Mouse (Mus musculus): ENCODE measurements around the gene Tspan4. TPM values are rescaled to one million over a fixed set of nuclear protein-coding genes. Genes with fewer than 3 reads are reported as not detected.
A peak's percentile ranks its signal among the peaks of the same experiment; 100 is the strongest.

Gene Tspan4
- polyA plus RNA-seq, 1 experiment = 109 TPM

DNA sequence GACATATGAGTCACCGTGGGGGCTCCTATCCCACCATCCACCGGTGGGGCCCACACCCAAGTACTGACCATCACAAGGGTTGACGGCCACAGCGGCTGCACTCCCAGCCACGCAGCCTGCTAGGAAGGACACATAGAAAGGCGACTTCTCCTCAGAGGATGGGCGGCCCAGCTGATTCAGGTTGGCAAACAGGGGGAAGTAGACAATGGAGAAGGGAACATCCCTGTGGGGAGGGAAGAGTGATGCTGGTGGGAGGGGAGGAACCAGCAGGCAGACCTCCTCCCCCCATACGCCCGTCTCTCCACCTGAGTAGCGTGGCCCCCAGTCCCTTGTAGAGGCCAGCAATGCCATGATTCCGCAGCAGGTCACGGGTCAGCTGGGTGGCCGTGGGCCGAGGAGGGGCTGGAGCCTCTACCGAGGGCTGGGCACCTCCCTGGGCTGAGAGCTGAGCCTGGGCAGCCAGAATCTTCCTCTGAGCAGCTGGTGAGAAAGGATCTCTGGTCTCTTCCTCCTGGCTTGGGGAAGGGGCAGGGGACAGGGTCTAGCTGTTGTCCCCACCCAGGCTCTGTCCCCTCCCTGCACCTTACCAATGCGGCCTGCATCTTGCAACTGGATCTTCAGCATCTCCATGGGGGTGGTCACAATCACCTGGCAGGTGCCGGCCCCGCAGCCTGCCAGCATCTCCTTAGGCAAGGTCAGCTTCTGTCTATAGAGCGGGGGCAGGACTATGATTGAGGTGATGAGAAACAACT, 43.4 kb upstream of the Tspan4 start:
- Histone ChIP-seq H3K4me1 (ENCODE audit: control insufficient read depth, insufficient read depth, insufficient read length) (peaks cover 21% of the 10 kb centered on the region; the same call in 1 of the 2 replicates), H3K27me3 (ENCODE audit: control insufficient read depth, insufficient read depth, low read length) (no peaks in the 10 kb centered on the region), H3K4me3 (ENCODE audit: extremely low read depth, insufficient read depth, insufficient read length) (no peak overlapping the region), H3K27ac (ENCODE audit: insufficient read depth, low read length) (no peak overlapping the region), H3K36me3 (ENCODE audit: control insufficient read depth, insufficient read depth, low read length) (peaks cover 19% of the 10 kb centered on the region)
- TF ChIP-seq POLR2A (IDR thresholded peaks at IDR 0.05; ENCODE audit: low read depth, low read length) (no peak), CTCF (IDR thresholded peaks at IDR 0.05; ENCODE audit: extremely low read depth, insufficient read depth, insufficient read length, insufficient replicate concordance) (no peak)
- DNase-seq (ENCODE audit: low read depth in 1 of 2, low spot score in 2 of 2) = no peak
- WGBS = 96% methylated on average over 19 of the region's 19 CpGs

DNA sequence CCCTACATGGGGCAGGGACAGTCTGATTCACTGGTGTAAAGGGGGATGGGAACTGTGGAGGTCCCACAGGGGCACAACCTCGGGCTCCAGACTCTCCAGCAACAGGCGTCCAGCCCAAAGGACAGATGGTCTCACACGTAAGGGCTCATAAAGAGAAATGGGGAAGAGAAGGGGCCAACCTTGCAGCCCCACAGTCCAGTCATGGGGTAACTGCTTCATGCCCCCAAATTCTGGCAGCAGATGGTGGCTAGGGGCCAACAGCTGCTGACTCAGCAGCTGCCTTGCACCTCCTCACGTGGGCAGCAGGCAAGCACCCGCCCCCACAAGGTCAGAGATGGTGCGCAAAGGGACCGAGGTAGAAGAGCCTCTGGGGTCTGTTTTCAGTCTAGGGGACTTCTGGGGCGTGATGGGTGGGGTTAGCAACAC, 42.8 kb upstream of the Tspan4 start:
- Histone ChIP-seq H3K36me3 (ENCODE audit: control insufficient read depth, insufficient read depth, low read length) (peaks cover 19% of the 10 kb centered on the region), H3K4me1 (ENCODE audit: control insufficient read depth, insufficient read depth, insufficient read length) (peaks cover 22% of the 10 kb centered on the region; the same call in 1 of the 2 replicates), H3K4me3 (ENCODE audit: extremely low read depth, insufficient read depth, insufficient read length) (no peak overlapping the region), H3K27me3 (ENCODE audit: control insufficient read depth, insufficient read depth, low read length) (no peaks in the 10 kb centered on the region), H3K27ac (ENCODE audit: insufficient read depth, low read length) (no peak overlapping the region)
- WGBS = 77% methylated on average over 8 of the region's 8 CpGs
- TF ChIP-seq CTCF (IDR thresholded peaks at IDR 0.05; ENCODE audit: extremely low read depth, insufficient read depth, insufficient read length, insufficient replicate concordance) = no peak
- TF ChIP-seq POLR2A (IDR thresholded peaks at IDR 0.05; ENCODE audit: low read depth, low read length) = no peak
- no peak for DNase-seq (ENCODE audit: low read depth in 1 of 2, low spot score in 2 of 2)

DNA sequence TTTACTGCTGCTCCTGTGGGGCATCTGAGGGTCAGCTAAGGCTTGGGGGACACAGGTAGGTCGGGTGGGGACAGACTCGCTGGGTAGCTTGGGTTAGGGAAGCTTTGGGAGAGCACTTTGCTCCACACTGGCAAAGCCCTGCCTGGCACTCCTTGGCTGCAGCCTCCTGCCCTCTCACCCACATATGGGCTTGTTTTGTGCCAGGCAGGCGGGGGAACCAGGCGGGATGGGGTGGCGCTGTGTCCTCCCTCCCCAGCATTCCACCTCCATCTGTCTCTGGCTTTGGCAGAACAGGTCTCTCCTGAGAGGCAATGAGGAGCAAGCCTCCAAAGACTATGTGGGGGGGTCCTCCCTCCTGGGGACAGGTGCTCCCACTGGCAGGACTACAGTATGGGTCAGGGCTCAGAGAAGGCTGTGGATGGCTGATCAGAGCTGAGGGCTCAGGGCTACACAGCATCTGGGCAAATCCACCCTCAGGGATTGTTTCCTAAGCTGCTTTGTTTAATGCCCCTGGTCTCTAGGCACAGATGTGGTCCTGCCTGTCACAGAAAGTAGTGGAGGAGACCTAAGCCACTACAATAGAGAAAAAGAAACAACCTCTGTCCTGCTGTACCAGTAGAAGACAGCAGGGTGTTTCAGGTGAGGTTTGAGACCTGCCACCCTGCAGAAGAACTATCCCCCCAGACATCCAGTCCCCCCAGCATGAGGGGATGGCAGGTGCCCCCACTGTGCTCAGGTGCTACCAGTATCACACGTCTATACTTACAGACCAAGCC, 42.1 kb upstream of the Tspan4 start:
- Histone ChIP-seq H3K36me3 (ENCODE audit: control insufficient read depth, insufficient read depth, low read length) (peaks cover 19% of the 10 kb centered on the region), H3K4me1 (ENCODE audit: control insufficient read depth, insufficient read depth, insufficient read length) (peaks cover 24% of the 10 kb centered on the region; the same call in 1 of the 2 replicates), H3K27ac (ENCODE audit: insufficient read depth, low read length) (no peak overlapping the region), H3K4me3 (ENCODE audit: extremely low read depth, insufficient read depth, insufficient read length) (no peak overlapping the region), H3K27me3 (ENCODE audit: control insufficient read depth, insufficient read depth, low read length) (no peaks in the 10 kb centered on the region)
- 93% methylated on average over 6 of the region's 6 CpGs for WGBS
- no peak for DNase-seq (ENCODE audit: low read depth in 1 of 2, low spot score in 2 of 2)
- TF ChIP-seq POLR2A (IDR thresholded peaks at IDR 0.05; ENCODE audit: low read depth, low read length) = no peak
- no peak for TF ChIP-seq CTCF (IDR thresholded peaks at IDR 0.05; ENCODE audit: extremely low read depth, insufficient read depth, insufficient read length, insufficient replicate concordance)

DNA sequence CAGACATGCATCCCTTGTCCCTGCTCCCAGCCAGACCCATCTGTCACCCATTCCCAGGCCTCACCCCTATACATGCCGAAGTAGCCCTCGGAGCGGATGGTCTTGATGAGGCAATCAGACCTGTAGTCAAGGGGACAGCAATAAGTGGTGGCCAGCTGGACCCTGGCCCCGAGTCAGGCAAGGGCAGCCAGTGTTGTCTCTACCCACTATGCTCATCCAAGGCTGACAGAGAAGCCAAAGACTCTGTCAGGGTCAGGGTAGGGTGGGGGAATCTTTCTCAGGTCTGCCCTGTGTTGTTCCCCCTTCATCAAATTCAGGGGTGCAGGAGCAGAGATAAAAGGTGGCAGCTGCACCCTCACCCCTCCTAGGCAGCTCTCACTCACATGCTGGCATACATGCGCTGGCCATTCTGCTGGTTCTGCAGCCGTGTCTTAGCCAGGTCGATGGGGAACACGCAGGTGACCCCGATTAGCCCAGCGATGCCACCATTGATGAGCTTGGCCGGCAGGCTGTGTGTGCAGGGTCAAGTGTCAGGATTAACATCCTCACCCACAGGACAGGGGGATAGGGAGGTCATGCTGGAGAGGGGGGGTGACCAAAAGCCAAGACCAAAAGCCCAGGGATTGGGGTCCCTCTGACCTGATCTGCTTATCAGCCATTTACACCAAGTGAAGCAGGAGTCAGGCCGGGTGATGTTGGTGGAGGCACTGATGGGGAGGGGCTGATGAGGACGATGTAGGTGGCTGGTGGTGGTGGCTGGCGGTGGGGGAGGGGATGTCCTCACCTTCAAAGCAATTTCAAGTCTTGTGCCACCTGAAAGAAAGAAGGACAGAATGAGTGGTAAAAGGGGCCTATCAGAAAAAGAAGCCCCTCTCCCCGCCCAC, 41.3 kb upstream of the Tspan4 start:
- TF ChIP-seq CTCF (IDR thresholded peaks at IDR 0.05; ENCODE audit: extremely low read depth, insufficient read depth, insufficient read length, insufficient replicate concordance) (no peak), POLR2A (IDR thresholded peaks at IDR 0.05; ENCODE audit: low read depth, low read length) (no peak)
- H3K36me3 ChIP-seq (ENCODE audit: control insufficient read depth, insufficient read depth, low read length) = peaks cover 19% of the 10 kb centered on the region

DNA sequence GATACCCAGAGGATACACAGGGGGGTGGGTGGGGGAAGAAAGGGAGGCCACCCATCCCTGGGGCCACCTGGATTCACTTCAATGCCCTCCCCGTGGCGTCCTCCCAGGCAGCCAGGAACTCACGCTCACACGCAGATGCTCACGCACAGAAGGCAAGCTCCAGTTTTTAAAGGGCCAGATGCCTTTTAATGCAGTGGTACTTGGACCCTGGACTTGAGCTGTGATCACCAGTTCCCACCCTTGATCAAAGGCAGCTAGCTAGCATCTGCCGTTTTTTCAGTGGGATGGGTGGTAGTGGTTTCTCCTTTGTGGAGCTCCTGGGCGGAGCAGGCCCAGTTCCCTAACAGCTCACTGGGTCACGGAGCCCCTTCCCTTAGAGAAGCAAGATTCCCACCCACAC, 40.6 kb upstream of the Tspan4 start:
- TF ChIP-seq CTCF (IDR thresholded peaks at IDR 0.05; ENCODE audit: extremely low read depth, insufficient read depth, insufficient read length, insufficient replicate concordance) (no peak), POLR2A (IDR thresholded peaks at IDR 0.05; ENCODE audit: low read depth, low read length) (no peak)
- no peaks in the 10 kb centered on the region for H3K27me3 ChIP-seq (ENCODE audit: control insufficient read depth, insufficient read depth, low read length)
- H3K4me3 ChIP-seq (ENCODE audit: extremely low read depth, insufficient read depth, insufficient read length) = peak overlapping the region; percentile 63; the same call in 1 of the 2 replicates
- H3K36me3 ChIP-seq (ENCODE audit: control insufficient read depth, insufficient read depth, low read length) = peaks cover 19% of the 10 kb centered on the region
- 26% methylated on average over 8 of the region's 8 CpGs for WGBS
- peak in 1 of 2 experiments; percentile 3 for DNase-seq (ENCODE audit: low read depth in 1 of 2, low spot score in 2 of 2)
- H3K4me1 ChIP-seq (ENCODE audit: control insufficient read depth, insufficient read depth, insufficient read length) = peaks cover 24% of the 10 kb centered on the region; the same call in 1 of the 2 replicates
- H3K27ac ChIP-seq (ENCODE audit: insufficient read depth, low read length) = no peak overlapping the region; the same call in 1 of the 2 replicates

More for the DNA sequence above, 41.3 kb upstream of the Tspan4 start:
- no peak overlapping the region for H3K4me3 ChIP-seq (ENCODE audit: extremely low read depth, insufficient read depth, insufficient read length)
- no peaks in the 10 kb centered on the region for H3K27me3 ChIP-seq (ENCODE audit: control insufficient read depth, insufficient read depth, low read length)
- H3K27ac ChIP-seq (ENCODE audit: insufficient read depth, low read length) = no peak overlapping the region
- peaks cover 24% of the 10 kb centered on the region; the same call in 1 of the 2 replicates for H3K4me1 ChIP-seq (ENCODE audit: control insufficient read depth, insufficient read depth, insufficient read length)
- no peak for DNase-seq (ENCODE audit: low read depth in 1 of 2, low spot score in 2 of 2)
- WGBS = 89% methylated on average over 15 of the region's 15 CpGs
